Mouse (Mus musculus) heart, embryonic 13.5 days (tissue): ENCODE results near the gene Nr2e3. TPM values are rescaled to one million over a fixed set of nuclear protein-coding genes. Genes with fewer than 3 reads are reported as not detected.
"Not testable (repeated sequence)": the region's sequence is repeated elsewhere in the genome, so short reads cannot be mapped to it uniquely, and the experiment has no call there.

Source experiments
- ATAC-seq: fragments of 200-750 bp; cut with Nextera tagmentation; 2 replicates; pipeline ENCODE4 v1.8.0; 2017; ENCODE audit warnings: moderate TSS enrichment; ENCODE audit not compliant: insufficient number of reproducible peaks, low FRiP score, low TSS enrichment; ENCODE audit errors: extremely low read depth
- H3K27ac ChIP-seq: fragments of 300-500 bp; sonication (generic); replicated peaks from 2 replicates; pipeline ENCODE4 v1.5.1; 2015; ENCODE audit warnings: moderate library complexity, mild to moderate bottlenecking, inconsistent platforms
- H3K27me3 ChIP-seq: fragments of 300-500 bp; sonication (generic); replicated peaks from 2 replicates; pipeline ENCODE4 v1.6.1; 2015; ENCODE audit warnings: mild to moderate bottlenecking, inconsistent platforms
- H3K36me3 ChIP-seq: fragments of 300-500 bp; sonication (generic); 2 replicates; pipeline ENCODE4 v1.6.1; 2015; ENCODE audit warnings: mild to moderate bottlenecking, inconsistent platforms
- H3K4me1 ChIP-seq: fragments of 300-500 bp; sonication (generic); 2 replicates; pipeline ENCODE4 v1.6.1; 2015; ENCODE audit warnings: inconsistent platforms
- H3K4me2 ChIP-seq: fragments of 300-500 bp; sonication (generic); 2 replicates; pipeline ENCODE4 v1.6.1; 2015; ENCODE audit warnings: inconsistent platforms, mild to moderate bottlenecking, moderate library complexity
- H3K4me3 ChIP-seq: fragments of 300-500 bp; sonication (generic); 2 replicates; pipeline ENCODE4 v1.5.1; 2015; ENCODE audit warnings: moderate library complexity, mild to moderate bottlenecking, inconsistent platforms
- H3K9ac ChIP-seq: fragments of 300-500 bp; sonication (generic); 2 replicates; pipeline ENCODE4 v1.6.1; 2015; ENCODE audit warnings: inconsistent platforms, mild to moderate bottlenecking, moderate library complexity
- H3K9me3 ChIP-seq: fragments of 300-500 bp; sonication (generic); 2 replicates; pipeline ENCODE4 v1.6.1; 2016; ENCODE audit warnings: inconsistent platforms
- WGBS: fragments of 180-500 bp; shearing (Covaris S2); methylation state at CpG from one replicate; pipeline ENCODE4 v1.1.7; 2015; ENCODE audit warnings: mixed read lengths; 5-methylcytosine and 5-hydroxymethylcytosine counted together
- polyA plus RNA-seq: library from polyadenylated mRNA; unstranded; fragments of >200 nt; fragmentation: Nextera tagmentation; extraction: Ambion mirVana; gene quantifications from 2 replicates; pipeline ENCODE4 v1.2.1, GENCODE M21; 2015

The Nr2e3 gene
- polyA plus RNA-seq, 1 experiment from 2014 or later = not detected

GRCm38 (mm10) chr9:59938529-59938928 lies 21.9 kb downstream of the Nr2e3 start:
- no peaks in the 10 kb centered on the region for H3K36me3 ChIP-seq
- ATAC-seq = no peak
- no peak overlapping the region for H3K27ac ChIP-seq
- no peaks in the 10 kb centered on the region for H3K27me3 ChIP-seq
- no peak overlapping the region for H3K4me3 ChIP-seq
- WGBS = 86% methylated on average over 8 of the region's 8 CpGs
- no peaks in the 10 kb centered on the region for H3K9me3 ChIP-seq
- no peak overlapping the region for H3K4me2 ChIP-seq
- peaks cover 25% of the 10 kb centered on the region for H3K4me1 ChIP-seq
- H3K9ac ChIP-seq = no peak overlapping the region

DNA sequence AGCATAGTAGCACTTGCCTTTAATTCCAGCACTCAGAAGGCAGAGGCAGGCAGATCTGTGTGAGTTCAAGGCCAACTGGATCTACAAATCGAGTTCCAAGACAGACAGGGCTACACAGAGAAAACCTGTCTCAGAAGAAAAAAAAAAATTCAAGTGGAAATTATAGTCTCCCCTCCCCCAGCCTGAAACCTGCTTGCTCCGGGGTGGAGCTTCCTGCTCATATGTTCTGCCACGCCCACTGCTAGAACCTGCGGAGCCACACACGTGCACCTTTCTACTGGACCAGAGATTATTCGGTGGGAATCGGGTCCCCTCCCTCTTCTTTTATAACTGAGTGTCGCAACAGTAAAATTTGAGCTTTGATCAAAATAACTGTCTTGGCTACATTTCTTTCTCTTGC lies 24.6 kb downstream of the Nr2e3 start:
- H3K36me3 ChIP-seq, H3K9ac ChIP-seq, ATAC-seq, H3K4me2 ChIP-seq, H3K9me3 ChIP-seq, H3K27ac ChIP-seq, H3K4me1 ChIP-seq, H3K4me3 ChIP-seq, H3K27me3 ChIP-seq: not testable (repeated sequence)
- whole genome bisulfite sequencing = 62% methylated on average over 8 of the region's 8 CpGs

DNA sequence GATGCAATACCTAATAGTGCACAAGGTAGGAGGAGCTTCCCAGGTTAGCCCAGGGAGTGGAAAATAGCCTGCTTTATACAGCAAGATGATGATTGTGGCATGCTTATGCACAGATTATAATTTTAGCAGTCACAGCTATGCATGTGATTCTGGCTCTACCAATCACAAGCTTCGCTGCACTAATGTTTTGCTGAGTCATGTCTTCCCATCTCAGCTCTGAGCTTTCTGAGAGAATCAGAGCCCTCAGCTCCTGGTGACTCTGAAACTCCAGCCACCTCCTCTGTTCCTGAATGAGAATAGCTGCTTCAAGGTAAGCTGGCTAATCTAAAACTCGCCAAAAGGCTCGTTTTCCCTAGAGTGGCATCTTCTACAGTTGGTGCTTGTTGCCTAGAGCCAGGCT lies 30.2 kb downstream of the Nr2e3 start:
- Histone ChIP-seq H3K27ac (no peak overlapping the region), H3K4me3 (no peak overlapping the region), H3K9ac (no peak overlapping the region), H3K9me3 (peaks cover 9% of the 10 kb centered on the region; the same call in 1 of the 2 replicates), H3K27me3 (no peaks in the 10 kb centered on the region), H3K4me2 (no peak overlapping the region), H3K36me3 (peaks cover 20% of the 10 kb centered on the region), H3K4me1 (no peaks in the 10 kb centered on the region)
- no peak for ATAC-seq
- 66% methylated on average over 3 of the region's 3 CpGs for WGBS

DNA sequence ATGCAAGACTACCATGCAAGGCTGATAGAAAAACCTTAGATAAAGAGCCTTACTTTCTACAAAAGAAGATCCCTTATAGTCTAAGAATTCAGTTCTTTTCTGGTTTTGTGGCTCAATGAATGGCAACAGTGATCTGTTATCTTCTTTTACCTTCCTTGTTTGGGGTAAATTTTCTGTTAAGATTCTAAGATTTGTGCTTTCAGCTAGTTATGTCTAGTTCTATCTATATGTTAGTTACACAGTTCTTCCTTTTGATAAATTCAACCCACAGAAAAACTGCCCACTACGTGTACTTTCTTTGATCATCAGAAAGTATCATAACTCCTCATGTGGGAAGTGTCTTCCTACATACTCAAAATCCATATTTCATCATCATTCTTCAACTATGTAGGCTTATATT lies 45.7 kb downstream of the Nr2e3 start:
- H3K4me1 ChIP-seq = no peaks in the 10 kb centered on the region
- WGBS = 97% methylated on average over 1 of the region's 1 CpGs

GRCm38 (mm10) chr9:59903382-59903781 lies 57.1 kb downstream of the Nr2e3 start:
- WGBS = 46% methylated on average over 1 of the region's 1 CpGs
- no peak overlapping the region for H3K9ac ChIP-seq
- no peaks in the 10 kb centered on the region for H3K9me3 ChIP-seq
- no peak overlapping the region for H3K4me3 ChIP-seq
- no peak overlapping the region for H3K27ac ChIP-seq
- H3K4me1 ChIP-seq = no peaks in the 10 kb centered on the region
- no peak for ATAC-seq
- no peaks in the 10 kb centered on the region for H3K27me3 ChIP-seq
- no peak overlapping the region for H3K4me2 ChIP-seq
- H3K36me3 ChIP-seq = peaks cover 47% of the 10 kb centered on the region

More for the DNA sequence above, 45.7 kb downstream of the Nr2e3 start:
- H3K27me3 ChIP-seq = no peaks in the 10 kb centered on the region
- peaks cover 45% of the 10 kb centered on the region for H3K36me3 ChIP-seq
- no peak overlapping the region for H3K9ac ChIP-seq
- H3K9me3 ChIP-seq = no peaks in the 10 kb centered on the region
- no peak overlapping the region for H3K4me2 ChIP-seq
- ATAC-seq = no peak
- H3K27ac ChIP-seq = no peak overlapping the region
- no peak overlapping the region for H3K4me3 ChIP-seq

Other genes starting within 250 kb of the Nr2e3 start
- 8.9 and 11.1 TPM in 2 replicates for gene Senp8, start 209.9 kb downstream of the Nr2e3 start, polyA plus RNA-seq
- 7.1 and 7.3 TPM in 2 replicates for gene Myo9a, start 209.8 kb downstream of the Nr2e3 start, polyA plus RNA-seq